Mouse (Mus musculus): ENCODE measurements around the gene Fnip2. TPM values are rescaled to one million over a fixed set of nuclear protein-coding genes. Genes with fewer than 3 reads are reported as not detected.
A peak's percentile ranks its signal among the peaks of the same experiment; 100 is the strongest.

Fnip2 gene
- polyA plus RNA-seq, 1 experiment from 2014 or later, result 5.7 TPM

DNA sequence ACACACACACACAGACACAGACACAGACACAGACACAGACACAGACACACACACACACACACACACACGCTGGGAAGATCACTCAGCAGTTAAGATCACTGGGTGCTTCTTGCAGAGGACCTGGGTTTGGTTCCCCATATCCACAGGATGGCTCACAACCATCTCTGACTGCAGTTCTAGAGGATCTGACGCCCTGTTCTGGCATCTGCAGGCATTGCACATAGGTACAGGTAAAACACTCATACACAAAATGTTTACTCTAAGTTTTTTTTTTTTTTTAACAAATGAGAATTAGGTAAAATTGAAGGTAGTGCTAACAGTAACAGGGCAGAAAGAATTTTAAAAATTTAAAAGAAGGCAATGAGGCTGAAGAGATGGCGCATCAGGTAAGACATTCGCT, 121.5 kb downstream of the Fnip2 start:
- H3K27ac ChIP-seq (ENCODE audit: low read length), result no peak overlapping the region
- H3K4me1 ChIP-seq (replicated peaks; ENCODE audit: control insufficient read depth, insufficient read depth, low read length), result peaks cover 4% of the 10 kb centered on the region; the same call in 1 of the 2 replicates
- 96% methylated on average over 4 of the region's 4 CpGs for WGBS
- no peak overlapping the region for H3K4me3 ChIP-seq (replicated peaks; ENCODE audit: low read length)
- ATAC-seq, result no peak
- H3K9ac ChIP-seq (replicated peaks; ENCODE audit: low read depth, low read length), result no peak overlapping the region
- peaks cover 2% of the 10 kb centered on the region; the same call in 1 of the 2 replicates for H3K9me3 ChIP-seq (ENCODE audit: control insufficient read depth, low read length)
- no peaks in the 10 kb centered on the region for H3K27me3 ChIP-seq (replicated peaks; ENCODE audit: control insufficient read depth, insufficient read depth, low read length)
- H3K4me2 ChIP-seq (ENCODE audit: low read length), result no peak overlapping the region
- no peaks in the 10 kb centered on the region for H3K36me3 ChIP-seq (ENCODE audit: control insufficient read depth, insufficient read depth)

DNA sequence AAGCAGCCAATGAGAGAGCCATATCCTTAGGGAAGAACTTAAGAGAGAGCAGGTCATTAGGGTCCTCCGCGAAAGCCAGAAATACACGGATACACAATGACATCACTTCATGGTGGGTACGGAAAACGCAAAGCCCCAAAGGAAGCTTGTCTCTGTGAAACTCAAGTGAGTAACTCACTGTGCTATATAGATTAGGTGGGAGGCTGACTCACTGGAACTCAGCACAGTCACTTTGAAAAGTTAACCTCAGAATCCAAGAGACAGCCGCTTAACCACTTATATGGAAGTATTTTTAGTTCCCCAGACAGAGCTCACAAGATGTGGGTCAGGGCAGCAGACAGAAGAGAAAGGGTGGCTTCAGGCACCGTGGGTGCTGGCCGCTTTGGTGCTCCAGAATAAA, 122.6 kb downstream of the Fnip2 start:
- no peak overlapping the region for H3K4me2 ChIP-seq (ENCODE audit: low read length)
- H3K27me3 ChIP-seq (replicated peaks; ENCODE audit: control insufficient read depth, insufficient read depth, low read length), result no peaks in the 10 kb centered on the region
- no peak for ATAC-seq
- WGBS, result 86% methylated on average over 8 of the region's 8 CpGs
- peaks cover 10% of the 10 kb centered on the region for H3K4me1 ChIP-seq (replicated peaks; ENCODE audit: control insufficient read depth, insufficient read depth, low read length)
- H3K36me3 ChIP-seq (ENCODE audit: control insufficient read depth, insufficient read depth), result no peaks in the 10 kb centered on the region
- no peak overlapping the region for H3K27ac ChIP-seq (ENCODE audit: low read length)
- no peak overlapping the region for H3K4me3 ChIP-seq (replicated peaks; ENCODE audit: low read length)
- no peak overlapping the region for H3K9ac ChIP-seq (replicated peaks; ENCODE audit: low read depth, low read length)
- H3K9me3 ChIP-seq (ENCODE audit: control insufficient read depth, low read length), result peaks cover 2% of the 10 kb centered on the region; the same call in 1 of the 2 replicates

DNA sequence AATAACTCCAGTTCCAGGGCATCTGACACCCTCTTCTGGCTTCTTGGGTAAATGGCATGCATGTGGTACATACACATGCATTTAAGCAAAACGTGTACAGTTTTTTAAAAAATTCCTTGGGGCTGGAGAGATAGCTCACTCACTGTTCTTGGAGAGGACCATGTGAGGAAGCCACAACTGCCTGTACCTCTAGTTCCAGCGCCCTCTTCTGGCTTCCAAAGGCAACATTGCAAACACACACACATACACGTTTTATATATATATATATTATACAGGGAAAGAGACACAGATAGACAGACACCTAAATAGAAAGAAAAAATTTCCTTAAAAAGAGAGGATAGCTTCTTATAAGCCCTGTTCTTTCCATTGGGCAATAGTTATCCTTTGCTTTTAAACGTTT, 123.7 kb downstream of the Fnip2 start:
- peaks cover 2% of the 10 kb centered on the region; the same call in 1 of the 2 replicates for H3K9me3 ChIP-seq (ENCODE audit: control insufficient read depth, low read length)
- no peak for ATAC-seq
- no peaks in the 10 kb centered on the region for H3K27me3 ChIP-seq (replicated peaks; ENCODE audit: control insufficient read depth, insufficient read depth, low read length)
- no peaks in the 10 kb centered on the region for H3K36me3 ChIP-seq (ENCODE audit: control insufficient read depth, insufficient read depth)
- H3K27ac ChIP-seq (ENCODE audit: low read length), result no peak overlapping the region
- H3K4me3 ChIP-seq (replicated peaks; ENCODE audit: low read length), result no peak overlapping the region
- peaks cover 10% of the 10 kb centered on the region for H3K4me1 ChIP-seq (replicated peaks; ENCODE audit: control insufficient read depth, insufficient read depth, low read length)
- 68% methylated on average over 4 of the region's 4 CpGs for WGBS
- no peak overlapping the region for H3K4me2 ChIP-seq (ENCODE audit: low read length)
- no peak overlapping the region for H3K9ac ChIP-seq (replicated peaks; ENCODE audit: low read depth, low read length)

DNA sequence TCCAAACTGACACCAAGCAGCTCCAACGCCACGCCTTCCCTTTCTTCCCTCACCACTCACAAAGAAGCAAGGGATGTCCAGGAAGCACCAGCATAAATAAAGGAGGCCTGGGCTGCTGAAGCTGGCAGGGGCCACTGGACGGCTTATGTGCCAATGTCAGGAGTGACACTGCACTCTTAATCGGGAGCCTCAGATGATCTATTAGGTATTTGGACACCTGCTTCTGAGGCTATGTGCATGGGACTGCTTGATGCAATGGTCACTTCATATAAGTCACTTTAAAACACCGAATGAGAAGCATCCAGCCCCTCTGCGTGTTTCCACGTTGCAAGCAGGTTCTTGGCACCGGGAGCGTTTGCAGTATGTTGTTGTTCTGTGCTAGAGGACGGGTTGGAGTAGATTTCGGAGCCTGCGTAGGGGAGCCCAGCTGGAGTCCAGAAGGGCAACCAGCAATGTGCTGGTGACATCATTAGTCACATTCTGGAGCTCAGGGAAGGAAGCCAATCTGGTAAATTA, 126.6 kb downstream of the Fnip2 start:
- H3K4me2 ChIP-seq (ENCODE audit: low read length), result peak overlapping the region; percentile 8
- no peaks in the 10 kb centered on the region for H3K36me3 ChIP-seq (ENCODE audit: control insufficient read depth, insufficient read depth)
- no peaks in the 10 kb centered on the region for H3K27me3 ChIP-seq (replicated peaks; ENCODE audit: control insufficient read depth, insufficient read depth, low read length)
- H3K4me1 ChIP-seq (replicated peaks; ENCODE audit: control insufficient read depth, insufficient read depth, low read length), result peaks cover 11% of the 10 kb centered on the region
- no peak overlapping the region for H3K4me3 ChIP-seq (replicated peaks; ENCODE audit: low read length)
- WGBS, result 37% methylated on average over 12 of the region's 12 CpGs
- peak; percentile 96 for ATAC-seq
- H3K9me3 ChIP-seq (ENCODE audit: control insufficient read depth, low read length), result peaks cover 2% of the 10 kb centered on the region; the same call in 1 of the 2 replicates
- peak overlapping the region; percentile 75 for H3K27ac ChIP-seq (ENCODE audit: low read length)
- H3K9ac ChIP-seq (replicated peaks; ENCODE audit: low read depth, low read length), result peak overlapping the region; percentile 24

DNA sequence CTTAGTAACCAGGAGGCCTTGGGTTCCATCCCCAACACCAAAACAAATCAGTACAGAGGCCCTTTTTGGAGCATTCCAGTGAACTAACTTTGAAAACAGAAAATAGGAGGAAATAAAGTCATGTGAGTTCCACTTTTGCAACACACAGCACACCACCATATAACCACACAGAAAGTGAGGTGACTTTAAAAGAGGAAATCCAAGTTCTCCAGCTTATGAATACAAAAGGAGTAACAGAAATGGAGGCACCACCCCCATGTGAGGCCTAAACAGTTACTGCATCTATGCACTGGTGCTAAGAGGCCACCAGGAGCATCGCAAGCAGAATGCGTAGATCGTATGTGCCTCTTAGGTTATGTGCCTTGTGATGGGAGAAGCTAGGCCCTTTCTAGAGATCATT, 129.3 kb downstream of the Fnip2 start:
- Histone ChIP-seq H3K4me1 (replicated peaks; ENCODE audit: control insufficient read depth, insufficient read depth, low read length) (peaks cover 13% of the 10 kb centered on the region), H3K9ac (replicated peaks; ENCODE audit: low read depth, low read length) (no peak overlapping the region), H3K4me2 (ENCODE audit: low read length) (no peak overlapping the region), H3K27ac (ENCODE audit: low read length) (no peak overlapping the region), H3K36me3 (ENCODE audit: control insufficient read depth, insufficient read depth) (no peaks in the 10 kb centered on the region), H3K4me3 (replicated peaks; ENCODE audit: low read length) (no peak overlapping the region), H3K9me3 (ENCODE audit: control insufficient read depth, low read length) (no peaks in the 10 kb centered on the region), H3K27me3 (replicated peaks; ENCODE audit: control insufficient read depth, insufficient read depth, low read length) (no peaks in the 10 kb centered on the region)
- whole genome bisulfite sequencing, result 100% methylated on average over 3 of the region's 3 CpGs
- ATAC-seq, result no peak

DNA sequence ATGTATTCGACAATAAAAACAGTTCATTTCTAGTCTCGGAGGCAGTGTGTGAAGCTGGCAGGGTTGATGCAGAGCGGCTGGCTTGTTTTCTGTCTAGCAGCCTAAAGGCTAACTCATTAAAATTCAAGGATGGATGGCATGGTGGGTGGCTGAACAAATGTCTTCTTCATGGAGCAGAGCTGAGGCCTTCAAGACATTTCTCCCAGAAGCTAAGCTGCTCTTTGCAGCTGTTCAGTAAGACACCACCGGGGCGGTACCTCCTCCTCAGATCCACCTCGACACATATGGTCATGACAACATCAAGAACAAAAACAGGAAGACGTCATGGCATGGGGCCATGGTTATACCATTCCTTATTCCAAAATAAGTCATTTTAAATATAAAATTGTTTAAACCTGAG, 131.4 kb downstream of the Fnip2 start:
- Histone ChIP-seq H3K27ac (ENCODE audit: low read length) (no peak overlapping the region), H3K9me3 (ENCODE audit: control insufficient read depth, low read length) (no peaks in the 10 kb centered on the region), H3K4me2 (ENCODE audit: low read length) (no peak overlapping the region), H3K36me3 (ENCODE audit: control insufficient read depth, insufficient read depth) (no peaks in the 10 kb centered on the region), H3K4me1 (replicated peaks; ENCODE audit: control insufficient read depth, insufficient read depth, low read length) (peaks cover 9% of the 10 kb centered on the region), H3K4me3 (replicated peaks; ENCODE audit: low read length) (no peak overlapping the region), H3K9ac (replicated peaks; ENCODE audit: low read depth, low read length) (no peak overlapping the region), H3K27me3 (replicated peaks; ENCODE audit: control insufficient read depth, insufficient read depth, low read length) (no peaks in the 10 kb centered on the region)
- ATAC-seq, result peak; percentile 41; the same call in 1 of the 2 replicates
- WGBS, result 62% methylated on average over 7 of the region's 7 CpGs

DNA sequence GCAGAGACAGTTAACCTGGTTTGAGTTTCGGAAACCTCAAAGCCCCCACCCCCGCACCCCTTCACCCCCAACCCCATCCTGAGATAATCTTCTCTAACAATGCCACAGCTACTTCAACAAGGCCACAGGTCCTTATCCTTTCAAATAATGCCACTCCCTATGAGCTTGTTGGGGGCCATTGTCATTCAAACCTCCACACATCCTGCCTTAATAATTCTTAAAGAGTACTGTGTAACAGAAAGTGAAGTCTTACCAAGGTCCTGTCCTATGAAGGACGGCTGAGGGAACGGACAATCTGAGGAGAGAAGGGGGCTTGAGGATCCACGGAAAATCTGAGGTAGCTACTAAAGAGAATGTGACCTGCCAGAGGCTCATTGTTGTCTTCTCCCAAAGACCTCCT, 132.6 kb downstream of the Fnip2 start:
- H3K9ac ChIP-seq (replicated peaks; ENCODE audit: low read depth, low read length), result no peak overlapping the region
- H3K27ac ChIP-seq (ENCODE audit: low read length), result no peak overlapping the region
- ATAC-seq, result no peak
- no peak overlapping the region for H3K4me3 ChIP-seq (replicated peaks; ENCODE audit: low read length)
- H3K9me3 ChIP-seq (ENCODE audit: control insufficient read depth, low read length), result no peaks in the 10 kb centered on the region
- H3K27me3 ChIP-seq (replicated peaks; ENCODE audit: control insufficient read depth, insufficient read depth, low read length), result no peaks in the 10 kb centered on the region
- 38% methylated on average over 5 of the region's 5 CpGs for WGBS
- no peaks in the 10 kb centered on the region for H3K36me3 ChIP-seq (ENCODE audit: control insufficient read depth, insufficient read depth)
- H3K4me1 ChIP-seq (replicated peaks; ENCODE audit: control insufficient read depth, insufficient read depth, low read length), result 0 out of 2 replicates have a peak, but pooled peaks cover 2% of the 10 kb centered on the region
- no peak overlapping the region for H3K4me2 ChIP-seq (ENCODE audit: low read length)

DNA sequence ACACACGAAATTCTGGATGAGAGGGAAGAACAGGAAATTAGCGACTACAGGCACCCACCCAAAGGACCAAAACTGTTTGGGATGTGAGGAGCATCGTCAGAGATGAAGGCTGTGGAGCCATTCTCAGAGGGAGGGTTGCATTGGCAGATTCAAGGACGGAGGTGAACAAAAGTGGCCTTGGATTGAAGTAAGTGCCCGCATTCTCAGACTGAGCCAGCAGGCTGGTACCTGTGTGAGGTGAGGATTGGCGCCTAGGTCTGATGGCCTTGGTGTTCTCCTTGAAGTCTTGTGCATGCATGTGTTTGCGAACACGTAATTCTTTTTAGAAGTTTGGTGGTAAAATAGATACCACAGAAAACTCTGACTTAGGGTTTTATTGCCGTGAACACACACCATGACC, 133.2 kb downstream of the Fnip2 start:
- Histone ChIP-seq H3K27me3 (replicated peaks; ENCODE audit: control insufficient read depth, insufficient read depth, low read length) (no peaks in the 10 kb centered on the region), H3K4me3 (replicated peaks; ENCODE audit: low read length) (no peak overlapping the region), H3K27ac (ENCODE audit: low read length) (no peak overlapping the region), H3K9me3 (ENCODE audit: control insufficient read depth, low read length) (no peaks in the 10 kb centered on the region), H3K4me1 (replicated peaks; ENCODE audit: control insufficient read depth, insufficient read depth, low read length) (0 out of 2 replicates have a peak, but pooled peaks cover 2% of the 10 kb centered on the region), H3K4me2 (ENCODE audit: low read length) (no peak overlapping the region), H3K9ac (replicated peaks; ENCODE audit: low read depth, low read length) (no peak overlapping the region), H3K36me3 (ENCODE audit: control insufficient read depth, insufficient read depth) (no peaks in the 10 kb centered on the region)
- 78% methylated on average over 9 of the region's 9 CpGs for WGBS
- no peak for ATAC-seq

DNA sequence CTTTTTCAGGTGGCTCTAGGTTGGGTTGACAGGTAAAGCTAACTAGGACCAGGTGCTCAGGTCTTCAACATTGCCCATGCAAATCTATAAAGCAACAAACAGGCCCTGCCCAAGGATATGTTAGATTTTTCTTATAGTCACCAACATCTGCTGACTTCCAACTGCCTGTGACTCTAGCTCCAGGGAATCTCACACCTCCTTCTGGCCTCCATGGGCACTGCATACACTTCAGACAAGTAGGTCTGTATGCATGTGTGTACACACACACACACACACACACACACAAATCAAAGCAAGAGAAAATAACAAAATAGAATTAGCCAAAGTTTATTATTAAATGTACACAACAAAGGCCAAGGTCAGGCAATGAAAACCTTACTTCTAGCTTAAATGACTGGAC, 134.0 kb downstream of the Fnip2 start:
- Histone ChIP-seq H3K36me3 (ENCODE audit: control insufficient read depth, insufficient read depth) (no peaks in the 10 kb centered on the region), H3K27me3 (replicated peaks; ENCODE audit: control insufficient read depth, insufficient read depth, low read length) (no peaks in the 10 kb centered on the region), H3K9me3 (ENCODE audit: control insufficient read depth, low read length) (no peaks in the 10 kb centered on the region), H3K4me1 (replicated peaks; ENCODE audit: control insufficient read depth, insufficient read depth, low read length) (0 out of 2 replicates have a peak, but pooled peaks cover 2% of the 10 kb centered on the region), H3K9ac (replicated peaks; ENCODE audit: low read depth, low read length) (no peak overlapping the region), H3K27ac (ENCODE audit: low read length) (no peak overlapping the region), H3K4me3 (replicated peaks; ENCODE audit: low read length) (no peak overlapping the region), H3K4me2 (ENCODE audit: low read length) (no peak overlapping the region)
- ATAC-seq, result no peak

DNA sequence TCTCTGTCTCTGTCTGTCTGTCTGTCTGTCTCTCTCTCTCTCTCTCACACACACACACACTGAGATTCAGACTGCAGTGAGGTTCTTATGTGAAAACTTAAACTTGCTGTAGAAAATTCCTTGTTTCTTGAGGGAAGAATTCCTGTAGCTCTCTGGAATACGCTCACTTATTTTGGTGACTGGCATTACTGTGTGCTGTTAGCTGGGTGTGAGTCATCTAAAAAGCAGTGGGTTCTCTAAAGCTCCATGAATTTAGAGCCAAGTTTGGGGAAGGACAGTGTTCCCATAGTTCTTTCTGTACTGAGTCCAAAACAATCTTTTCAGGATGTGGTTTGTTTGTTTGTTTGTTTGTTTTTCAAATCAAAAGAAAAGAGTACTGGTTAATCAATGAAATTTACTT, 142.2 kb downstream of the Fnip2 start:
- no peak for ATAC-seq
- WGBS, result 87% methylated on average over 1 of the region's 1 CpGs

More for the DNA sequence above, 142.2 kb downstream of the Fnip2 start:
- H3K4me3 ChIP-seq (replicated peaks; ENCODE audit: low read length), result no peak overlapping the region
- no peak overlapping the region for H3K4me2 ChIP-seq (ENCODE audit: low read length)
- H3K27ac ChIP-seq (ENCODE audit: low read length), result no peak overlapping the region
- no peaks in the 10 kb centered on the region for H3K36me3 ChIP-seq (ENCODE audit: control insufficient read depth, insufficient read depth)
- no peaks in the 10 kb centered on the region for H3K27me3 ChIP-seq (replicated peaks; ENCODE audit: control insufficient read depth, insufficient read depth, low read length)
- no peaks in the 10 kb centered on the region for H3K4me1 ChIP-seq (replicated peaks; ENCODE audit: control insufficient read depth, insufficient read depth, low read length)
- H3K9ac ChIP-seq (replicated peaks; ENCODE audit: low read depth, low read length), result no peak overlapping the region
- no peaks in the 10 kb centered on the region for H3K9me3 ChIP-seq (ENCODE audit: control insufficient read depth, low read length)
